Mouse (Mus musculus): ENCODE measurements around the gene Crtac1. TPM values are rescaled to one million over a fixed set of nuclear protein-coding genes. Genes with fewer than 3 reads are reported as not detected.

Crtac1 gene
- 42.2 and 43.8 TPM in 2 replicates for polyA plus RNA-seq (2014; fragmentation: Nextera tagmentation; extraction: Ambion mirVana)

DNA sequence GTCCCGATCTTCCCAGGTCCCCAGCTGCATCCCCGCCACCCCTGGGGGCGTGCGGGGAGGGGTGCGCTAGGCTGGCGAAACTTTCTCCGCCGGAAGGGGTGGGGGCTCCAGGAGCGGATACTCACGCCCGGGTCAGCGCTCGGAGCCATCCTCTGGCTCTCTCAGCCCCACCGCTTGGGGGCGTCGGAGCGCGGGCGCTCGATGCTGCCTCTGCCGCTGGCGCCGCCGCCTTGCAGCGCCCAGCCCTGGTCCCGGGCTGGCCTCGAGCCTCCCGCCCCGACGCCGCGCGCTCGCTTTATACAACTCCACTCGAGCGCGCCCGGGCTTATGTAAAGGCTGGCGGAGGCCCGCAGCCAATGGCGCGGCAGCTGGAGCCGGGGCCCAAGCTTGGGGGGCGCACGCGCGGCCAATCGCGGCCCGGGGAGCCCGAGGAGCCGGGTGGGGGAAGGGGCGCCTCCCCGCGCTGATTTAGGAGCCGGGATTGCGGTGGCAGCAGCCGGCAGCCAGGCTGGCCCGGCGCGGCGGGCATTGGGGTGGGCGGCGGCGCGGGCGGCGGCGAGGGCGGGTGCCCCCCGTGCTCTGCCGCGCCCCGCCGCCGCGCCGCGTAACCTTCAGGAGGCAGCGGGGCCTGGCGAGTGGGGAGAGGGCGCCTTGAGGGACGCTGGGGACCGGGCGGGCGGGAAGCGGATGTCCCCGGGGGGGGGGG is at the start of gene Crtac1:
Gene Crtac1, minus strand, starts transcription at position 299 of the 706 bp plus-strand sequence.
- peak within 1 kb of the TSS; percentile 91 for H3K27ac ChIP-seq
- H3K9ac ChIP-seq, result peak within 1 kb of the TSS; percentile 83
- no peaks in the 10 kb centered on the region for H3K9me3 ChIP-seq (ENCODE audit: control insufficient read depth, low read length)
- H3K4me3 ChIP-seq (replicated peaks; ENCODE audit: low read length), result peak within 1 kb of the TSS; percentile 63
- ATAC-seq (ENCODE audit: low FRiP score) (peak; percentile 95), DNase-seq (ENCODE audit: low spot score) (peak; percentile 92)
- H3K4me2 ChIP-seq (replicated peaks), result peak within 1 kb of the TSS; percentile 91
- peaks cover 16% of the 10 kb centered on the region for H3K4me1 ChIP-seq (replicated peaks; ENCODE audit: control insufficient read depth, insufficient read depth, low read length)
- peaks cover 17% of the 10 kb centered on the region for H3K27me3 ChIP-seq (ENCODE audit: control insufficient read depth, insufficient read depth, low read length)
- H3K36me3 ChIP-seq (replicated peaks; ENCODE audit: control insufficient read depth, insufficient read depth), result no peaks in the 10 kb centered on the region
- 1% methylated on average over 56 of the region's 88 CpGs for WGBS

DNA sequence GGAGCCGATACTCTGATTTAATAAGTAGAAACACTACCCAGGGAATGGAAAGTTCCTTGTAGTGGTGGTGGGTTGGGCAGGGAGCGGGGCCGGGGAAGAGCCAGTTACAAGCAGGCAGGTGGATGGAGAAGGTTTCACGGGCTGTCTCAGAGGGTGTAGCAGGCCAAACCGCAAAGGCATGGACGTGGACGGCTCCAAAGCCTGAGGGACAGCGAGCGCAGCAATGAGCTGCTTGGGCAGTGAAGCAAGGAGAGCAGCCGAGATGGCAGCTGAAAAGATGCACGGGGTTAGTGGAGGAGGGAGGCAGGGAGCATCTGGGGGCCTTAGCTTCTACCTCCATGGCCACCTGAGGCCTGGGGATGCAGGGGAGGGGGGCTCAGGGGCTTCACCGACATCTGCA is 46.7 kb upstream of the Crtac1 start:
- no peak overlapping the region for H3K9ac ChIP-seq
- H3K4me3 ChIP-seq (replicated peaks; ENCODE audit: low read length), result no peak overlapping the region
- no peaks in the 10 kb centered on the region for H3K36me3 ChIP-seq (replicated peaks; ENCODE audit: control insufficient read depth, insufficient read depth)
- no peak overlapping the region for H3K27ac ChIP-seq
- DNase-seq (ENCODE audit: low spot score) (no peak), ATAC-seq (ENCODE audit: low FRiP score) (peak; percentile 43; the same call in 1 of the 2 replicates)
- H3K9me3 ChIP-seq (ENCODE audit: control insufficient read depth, low read length), result no peaks in the 10 kb centered on the region
- H3K27me3 ChIP-seq (ENCODE audit: control insufficient read depth, insufficient read depth, low read length), result no peaks in the 10 kb centered on the region
- peaks cover 8% of the 10 kb centered on the region; the same call in 1 of the 2 replicates for H3K4me1 ChIP-seq (replicated peaks; ENCODE audit: control insufficient read depth, insufficient read depth, low read length)
- 42% methylated on average over 12 of the region's 12 CpGs for whole genome bisulfite sequencing
- no peak overlapping the region for H3K4me2 ChIP-seq (replicated peaks)

DNA sequence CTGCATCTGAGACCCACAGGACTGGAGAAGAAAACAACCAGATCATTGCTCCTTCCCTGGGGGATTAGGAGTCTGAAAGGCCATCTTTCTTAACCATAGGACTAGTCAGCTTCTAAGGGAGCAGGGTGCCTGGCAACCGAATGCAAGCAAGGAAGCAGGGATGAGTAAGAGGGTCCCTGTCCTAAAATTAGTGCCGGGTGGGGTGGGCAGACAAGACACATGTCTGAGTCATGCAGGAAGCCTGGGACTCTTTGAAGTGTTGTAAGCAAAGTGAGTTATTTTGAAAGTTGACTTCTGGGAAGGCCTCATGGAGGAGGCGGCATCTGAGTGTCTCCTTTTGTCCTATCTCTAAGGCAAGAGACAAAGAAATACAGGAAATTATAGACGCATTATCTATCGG is 46.2 kb upstream of the Crtac1 start:
- WGBS, result 81% methylated on average over 5 of the region's 5 CpGs
- Histone ChIP-seq H3K4me3 (replicated peaks; ENCODE audit: low read length) (no peak overlapping the region), H3K9ac (no peak overlapping the region), H3K9me3 (ENCODE audit: control insufficient read depth, low read length) (no peaks in the 10 kb centered on the region), H3K27me3 (ENCODE audit: control insufficient read depth, insufficient read depth, low read length) (no peaks in the 10 kb centered on the region), H3K36me3 (replicated peaks; ENCODE audit: control insufficient read depth, insufficient read depth) (no peaks in the 10 kb centered on the region), H3K27ac (no peak overlapping the region), H3K4me1 (replicated peaks; ENCODE audit: control insufficient read depth, insufficient read depth, low read length) (peaks cover 8% of the 10 kb centered on the region; the same call in 1 of the 2 replicates), H3K4me2 (replicated peaks) (no peak overlapping the region)
- ATAC-seq (ENCODE audit: low FRiP score) (no peak), DNase-seq (ENCODE audit: low spot score) (no peak)

GRCm38 (mm10) chr19:42472831-42473230 is 41.2 kb upstream of the Crtac1 start:
- no peaks in the 10 kb centered on the region for H3K9me3 ChIP-seq (ENCODE audit: control insufficient read depth, low read length)
- 0 out of 2 replicates have a peak, but pooled peaks cover under 1% of the 10 kb centered on the region for H3K4me1 ChIP-seq (replicated peaks; ENCODE audit: control insufficient read depth, insufficient read depth, low read length)
- H3K27me3 ChIP-seq (ENCODE audit: control insufficient read depth, insufficient read depth, low read length), result no peaks in the 10 kb centered on the region
- 36% methylated on average over 11 of the region's 11 CpGs for WGBS
- no peak for ATAC-seq (ENCODE audit: low FRiP score)
- H3K4me3 ChIP-seq (replicated peaks; ENCODE audit: low read length), result no peak overlapping the region
- H3K9ac ChIP-seq, result no peak overlapping the region
- no peak overlapping the region for H3K27ac ChIP-seq
- peak; percentile 36 for DNase-seq (ENCODE audit: low spot score)
- H3K4me2 ChIP-seq (replicated peaks), result no peak overlapping the region
- no peaks in the 10 kb centered on the region for H3K36me3 ChIP-seq (replicated peaks; ENCODE audit: control insufficient read depth, insufficient read depth)

- ATAC-seq (ENCODE audit: low FRiP score) (peak; percentile 51; the same call in 1 of the 2 replicates), DNase-seq (ENCODE audit: low spot score) (no peak)
- no peaks in the 10 kb centered on the region for H3K27me3 ChIP-seq (ENCODE audit: control insufficient read depth, insufficient read depth, low read length)
- H3K27ac ChIP-seq, result no peak overlapping the region
- H3K9ac ChIP-seq, result no peak overlapping the region
- H3K36me3 ChIP-seq (replicated peaks; ENCODE audit: control insufficient read depth, insufficient read depth), result no peaks in the 10 kb centered on the region
- H3K9me3 ChIP-seq (ENCODE audit: control insufficient read depth, low read length), result no peaks in the 10 kb centered on the region
- no peak overlapping the region for H3K4me3 ChIP-seq (replicated peaks; ENCODE audit: low read length)
- H3K4me2 ChIP-seq (replicated peaks), result no peak overlapping the region
- WGBS, result 51% methylated on average over 4 of the region's 4 CpGs
- H3K4me1 ChIP-seq (replicated peaks; ENCODE audit: control insufficient read depth, insufficient read depth, low read length), result no peaks in the 10 kb centered on the region
These were observed 40.0 kb upstream of the Crtac1 start for GRCm38 (mm10) chr19:42471571-42471970.

GRCm38 (mm10) chr19:42461851-42462250 is 30.3 kb upstream of the Crtac1 start:
- Histone ChIP-seq H3K4me3 (replicated peaks; ENCODE audit: low read length) (no peak overlapping the region), H3K27ac (no peak overlapping the region; the same call in 1 of the 2 replicates), H3K4me2 (replicated peaks) (no peak overlapping the region), H3K36me3 (replicated peaks; ENCODE audit: control insufficient read depth, insufficient read depth) (no peaks in the 10 kb centered on the region), H3K9ac (no peak overlapping the region), H3K4me1 (replicated peaks; ENCODE audit: control insufficient read depth, insufficient read depth, low read length) (peaks cover 8% of the 10 kb centered on the region), H3K27me3 (ENCODE audit: control insufficient read depth, insufficient read depth, low read length) (no peaks in the 10 kb centered on the region), H3K9me3 (ENCODE audit: control insufficient read depth, low read length) (no peaks in the 10 kb centered on the region)
- 37% methylated on average over 6 of the region's 6 CpGs for WGBS
- ATAC-seq (ENCODE audit: low FRiP score), result no peak
- DNase-seq (ENCODE audit: low spot score), result no peak

DNA sequence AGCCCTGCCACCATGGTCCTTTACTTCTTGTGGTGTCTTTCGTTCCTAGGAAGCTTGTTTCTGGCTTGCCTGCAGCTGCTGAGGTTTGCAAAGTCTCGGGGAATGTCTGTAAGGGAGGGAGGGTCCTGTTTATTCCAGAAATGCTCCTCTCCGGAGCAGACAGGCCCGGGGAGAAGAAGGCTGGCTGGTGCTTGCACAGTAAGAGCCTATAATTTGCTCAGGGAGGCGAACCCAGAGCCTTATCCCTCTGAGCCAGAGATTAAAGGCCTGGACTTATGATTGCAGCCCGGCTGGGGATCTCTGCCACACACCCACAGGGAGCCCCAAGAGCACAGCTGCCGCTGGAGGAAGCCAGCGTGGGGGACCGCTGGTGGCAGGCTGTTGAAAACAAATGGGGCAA is 29.8 kb upstream of the Crtac1 start:
- DNase-seq (ENCODE audit: low spot score), result no peak
- WGBS, result 41% methylated on average over 9 of the region's 9 CpGs
- no peak overlapping the region for H3K4me2 ChIP-seq (replicated peaks)

GRCm38 (mm10) chr19:42459512-42459911 is 27.9 kb upstream of the Crtac1 start:
- no peaks in the 10 kb centered on the region for H3K27me3 ChIP-seq (ENCODE audit: control insufficient read depth, insufficient read depth, low read length)
- DNase-seq (ENCODE audit: low spot score) (no peak), ATAC-seq (ENCODE audit: low FRiP score) (no peak)
- H3K4me1 ChIP-seq (replicated peaks; ENCODE audit: control insufficient read depth, insufficient read depth, low read length), result peaks cover 8% of the 10 kb centered on the region
- WGBS, result 88% methylated on average over 8 of the region's 8 CpGs
- H3K9ac ChIP-seq, result no peak overlapping the region
- no peak overlapping the region for H3K27ac ChIP-seq
- no peak overlapping the region for H3K4me3 ChIP-seq (replicated peaks; ENCODE audit: low read length)
- H3K4me2 ChIP-seq (replicated peaks), result no peak overlapping the region
- H3K9me3 ChIP-seq (ENCODE audit: control insufficient read depth, low read length), result no peaks in the 10 kb centered on the region
- no peaks in the 10 kb centered on the region for H3K36me3 ChIP-seq (replicated peaks; ENCODE audit: control insufficient read depth, insufficient read depth)

More for the DNA sequence above, 29.8 kb upstream of the Crtac1 start:
- no peak overlapping the region for H3K4me3 ChIP-seq (replicated peaks; ENCODE audit: low read length)
- no peaks in the 10 kb centered on the region for H3K36me3 ChIP-seq (replicated peaks; ENCODE audit: control insufficient read depth, insufficient read depth)
- no peaks in the 10 kb centered on the region for H3K27me3 ChIP-seq (ENCODE audit: control insufficient read depth, insufficient read depth, low read length)
- no peaks in the 10 kb centered on the region for H3K9me3 ChIP-seq (ENCODE audit: control insufficient read depth, low read length)
- H3K9ac ChIP-seq, result no peak overlapping the region
- no peak for ATAC-seq (ENCODE audit: low FRiP score)
- H3K4me1 ChIP-seq (replicated peaks; ENCODE audit: control insufficient read depth, insufficient read depth, low read length), result peaks cover 8% of the 10 kb centered on the region
- H3K27ac ChIP-seq, result 0 out of 2 replicates have a peak overlapping the region, but pooled peaks have one; percentile 17

GRCm38 (mm10) chr19:42454481-42455236 is 23.1 kb upstream of the Crtac1 start:
- Histone ChIP-seq H3K9ac (no peak overlapping the region), H3K4me2 (replicated peaks) (no peak overlapping the region), H3K27me3 (ENCODE audit: control insufficient read depth, insufficient read depth, low read length) (no peaks in the 10 kb centered on the region), H3K9me3 (ENCODE audit: control insufficient read depth, low read length) (no peaks in the 10 kb centered on the region), H3K27ac (no peak overlapping the region), H3K4me3 (replicated peaks; ENCODE audit: low read length) (no peak overlapping the region), H3K36me3 (replicated peaks; ENCODE audit: control insufficient read depth, insufficient read depth) (no peaks in the 10 kb centered on the region), H3K4me1 (replicated peaks; ENCODE audit: control insufficient read depth, insufficient read depth, low read length) (no peaks in the 10 kb centered on the region)
- 75% methylated on average over 6 of the region's 6 CpGs for WGBS
- ATAC-seq (ENCODE audit: low FRiP score) (no peak), DNase-seq (ENCODE audit: low spot score) (no peak)
